Mouse (Mus musculus) midbrain, embryonic 13.5 days (tissue): Measurements from ENCODE around the gene Tcf7. TPM values are rescaled to one million over a fixed set of nuclear protein-coding genes. Genes with fewer than 3 reads are reported as not detected.
"Not testable (repeated sequence)": the region's sequence is repeated elsewhere in the genome, so short reads cannot be mapped to it uniquely, and the experiment has no call there.

Experiments
- ATAC-seq: fragments of 200-750 bp; cut with Nextera tagmentation; 2 replicates; pipeline ENCODE4 v1.8.0; 2017; ENCODE audit warnings: mild to moderate bottlenecking, moderate TSS enrichment, moderate library complexity
- H3K27ac ChIP-seq: fragments of 300-500 bp; sonication (generic); 2 replicates; pipeline ENCODE4 v1.5.1; 2015; ENCODE audit warnings: inconsistent platforms, mild to moderate bottlenecking, moderate library complexity
- H3K27me3 ChIP-seq: fragments of 300-500 bp; sonication (generic); 2 replicates; pipeline ENCODE4 v1.6.1; 2015; ENCODE audit warnings: mild to moderate bottlenecking, inconsistent platforms
- H3K36me3 ChIP-seq: fragments of 300-500 bp; sonication (generic); 2 replicates; pipeline ENCODE4 v1.6.1; 2015; ENCODE audit warnings: mild to moderate bottlenecking, inconsistent platforms
- H3K4me1 ChIP-seq: fragments of 300-500 bp; sonication (generic); replicated peaks from 2 replicates; pipeline ENCODE4 v1.6.1; 2015; ENCODE audit warnings: inconsistent platforms
- H3K4me2 ChIP-seq: fragments of 300-500 bp; sonication (generic); replicated peaks from 2 replicates; pipeline ENCODE4 v1.6.1; 2015; ENCODE audit warnings: moderate library complexity, mild to moderate bottlenecking, inconsistent platforms
- H3K4me3 ChIP-seq: fragments of 300-500 bp; sonication (generic); replicated peaks from 2 replicates; pipeline ENCODE4 v1.5.1; 2015; ENCODE audit warnings: mild to moderate bottlenecking, inconsistent platforms
- H3K9ac ChIP-seq: fragments of 300-500 bp; sonication (generic); replicated peaks from 2 replicates; pipeline ENCODE4 v1.6.1; 2015; ENCODE audit warnings: mild to moderate bottlenecking, inconsistent platforms
- H3K9me3 ChIP-seq: fragments of 300-500 bp; sonication (generic); 2 replicates; pipeline ENCODE4 v1.6.1; 2016; ENCODE audit warnings: mild to moderate bottlenecking, inconsistent platforms
- WGBS: fragments of 180-500 bp; shearing (Covaris S2); methylation state at CpG from one replicate; pipeline ENCODE4 v1.1.7; 2015; 5-methylcytosine and 5-hydroxymethylcytosine counted together
- polyA plus RNA-seq: library from polyadenylated mRNA; unstranded; fragments of >200 nt; fragmentation: Nextera tagmentation; extraction: Ambion mirVana; gene quantifications from 2 replicates; pipeline ENCODE4 v1.2.1, GENCODE M21; 2015

Tcf7 gene
- polyA plus RNA-seq, 1 experiment from 2014 or later: 4.2 TPM

DNA sequence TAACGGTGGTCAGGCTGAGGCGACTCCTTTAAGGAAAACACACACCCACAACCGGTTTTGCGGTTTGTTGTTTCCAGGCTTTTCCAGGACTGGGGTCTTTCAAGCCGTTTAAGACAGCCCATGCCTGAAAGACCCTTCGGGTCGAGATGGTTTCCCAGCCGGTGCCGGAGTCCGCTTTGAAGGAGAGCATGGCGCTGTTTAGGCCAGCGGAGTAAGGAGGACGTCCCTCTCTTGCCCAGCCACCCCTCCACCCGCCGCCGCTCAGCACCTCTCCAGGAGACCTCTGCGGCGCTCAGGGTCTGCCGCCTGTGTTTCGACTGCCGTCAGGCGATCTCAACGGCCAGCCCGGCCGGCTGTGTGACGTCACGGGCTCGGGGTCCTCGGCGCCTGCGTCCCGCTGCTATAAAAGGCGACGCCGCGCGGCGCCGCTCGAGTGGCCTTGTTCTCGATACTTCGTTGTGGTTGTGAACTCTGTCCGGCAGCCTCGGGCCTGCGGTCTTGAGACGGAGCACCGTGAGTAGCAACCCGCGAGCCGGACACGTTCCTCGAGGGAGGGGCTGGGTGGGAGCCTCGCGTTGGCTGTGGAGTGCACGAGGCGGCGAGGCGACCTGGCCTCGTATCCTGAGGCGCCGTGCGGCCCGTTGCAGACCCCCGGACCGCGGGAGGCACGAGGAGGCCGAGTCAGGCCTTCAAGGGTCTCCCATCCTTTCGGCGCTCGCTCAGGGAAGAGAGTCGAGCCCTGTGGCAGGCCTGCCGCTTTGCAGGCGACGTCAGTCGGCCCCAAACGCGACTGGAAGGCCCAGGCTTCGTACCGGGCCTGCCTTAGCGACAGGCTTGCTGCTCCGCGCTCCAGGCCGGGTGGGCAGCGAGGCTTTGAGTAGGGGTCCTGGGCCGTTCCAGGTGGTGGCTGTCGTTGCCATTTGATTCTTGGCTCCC lies 50.9 kb downstream of the Tcf7 start, which contains the start of gene Skp1a:
Skp1a (plus strand) TSS at position 390 of the 936 bp plus-strand sequence.
- Histone ChIP-seq H3K27ac (peak within 1 kb of the TSS; percentile 99), H3K9ac (peak within 1 kb of the TSS; percentile 99), H3K4me1 (peaks cover 31% of the 10 kb centered on the region), H3K4me3 (peak within 1 kb of the TSS; percentile 91), H3K9me3 (no peaks in the 10 kb centered on the region), H3K27me3 (no peaks in the 10 kb centered on the region), H3K36me3 (peaks cover 6% of the 10 kb centered on the region; the same call in 1 of the 2 replicates), H3K4me2 (peak within 1 kb of the TSS; percentile 80)
- under 1% methylated on average over 87 of the region's 87 CpGs for WGBS
- peak; percentile 92 for ATAC-seq

- Histone ChIP-seq H3K4me3 (peak overlapping the region; percentile 91), H3K27me3 (no peaks in the 10 kb centered on the region), H3K4me2 (peak overlapping the region; percentile 80), H3K27ac (no peak overlapping the region), H3K4me1 (peaks cover 31% of the 10 kb centered on the region), H3K9me3 (no peaks in the 10 kb centered on the region), H3K9ac (peak overlapping the region; percentile 99), H3K36me3 (peaks cover 1% of the 10 kb centered on the region; the same call in 1 of the 2 replicates)
- WGBS: 59% methylated on average over 5 of the region's 5 CpGs
- ATAC-seq: no peak
These were observed 52.1 kb downstream of the Tcf7 start for GRCm38 (mm10) chr11:52230694-52231093.

- no peak overlapping the region for H3K27ac ChIP-seq
- ATAC-seq: no peak
- no peak overlapping the region for H3K9ac ChIP-seq
- peaks cover 21% of the 10 kb centered on the region for H3K4me1 ChIP-seq
- WGBS: 83% methylated on average over 7 of the region's 7 CpGs
- no peaks in the 10 kb centered on the region for H3K9me3 ChIP-seq
- peaks cover 9% of the 10 kb centered on the region for H3K27me3 ChIP-seq
- no peak overlapping the region for H3K4me3 ChIP-seq
- H3K36me3 ChIP-seq: no peaks in the 10 kb centered on the region
- H3K4me2 ChIP-seq: no peak overlapping the region
These were observed 53.9 kb downstream of the Tcf7 start for GRCm38 (mm10) chr11:52228722-52229448.

DNA sequence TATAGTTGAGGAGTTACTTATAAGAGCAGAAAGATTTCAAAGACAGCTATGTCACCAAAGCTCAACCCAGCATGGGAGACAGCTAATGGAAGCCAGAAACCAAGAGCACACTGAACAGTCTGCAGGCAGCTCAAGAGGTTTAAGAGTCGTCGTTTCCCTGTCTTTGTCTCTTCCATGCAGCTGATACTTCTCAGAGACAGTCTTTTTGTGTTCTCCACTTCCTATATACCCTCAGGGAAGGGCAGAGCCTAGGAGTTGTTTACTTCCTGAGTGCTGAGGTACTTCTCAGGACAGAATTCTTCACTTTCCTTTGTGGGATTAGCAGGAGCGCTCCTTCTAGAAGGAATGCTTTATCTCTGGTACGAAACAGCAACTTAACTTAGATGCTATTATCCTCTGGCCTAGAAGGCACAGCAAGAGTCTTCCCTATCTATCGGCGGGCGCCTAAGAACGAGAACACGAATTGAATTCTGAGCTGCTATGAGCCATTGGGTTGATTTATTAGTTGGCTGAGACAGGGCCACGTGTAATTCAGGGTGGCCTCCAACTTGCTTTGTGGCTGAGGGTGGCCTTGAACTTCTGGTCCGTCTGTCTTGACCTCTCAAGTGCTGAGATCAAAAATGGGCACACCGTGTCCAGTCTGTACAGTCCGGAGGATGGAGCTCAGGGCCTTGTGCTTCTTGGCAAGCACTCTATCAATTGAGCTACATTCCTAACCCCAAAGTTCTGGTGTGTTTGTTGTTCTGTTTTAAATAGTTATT lies 55.2 kb downstream of the Tcf7 start:
- H3K9ac ChIP-seq: no peak overlapping the region

GRCm38 (mm10) chr11:52227053-52227452 lies 55.8 kb downstream of the Tcf7 start:
- H3K4me2 ChIP-seq: no peak overlapping the region
- H3K27me3 ChIP-seq: peaks cover 11% of the 10 kb centered on the region
- no peak overlapping the region for H3K27ac ChIP-seq
- peaks cover 8% of the 10 kb centered on the region for H3K4me1 ChIP-seq
- ATAC-seq: no peak
- no peak overlapping the region for H3K9ac ChIP-seq
- H3K36me3 ChIP-seq: no peaks in the 10 kb centered on the region
- H3K4me3 ChIP-seq: no peak overlapping the region
- no peaks in the 10 kb centered on the region for H3K9me3 ChIP-seq
- WGBS: 79% methylated on average over 3 of the region's 3 CpGs

More for the DNA sequence above, 55.2 kb downstream of the Tcf7 start:
- ATAC-seq: no peak
- H3K27me3 ChIP-seq: peaks cover 11% of the 10 kb centered on the region
- peaks cover 8% of the 10 kb centered on the region for H3K4me1 ChIP-seq
- WGBS: 77% methylated on average over 13 of the region's 13 CpGs
- H3K27ac ChIP-seq: no peak overlapping the region
- H3K4me3 ChIP-seq: no peak overlapping the region
- H3K36me3 ChIP-seq: no peaks in the 10 kb centered on the region
- no peak overlapping the region for H3K4me2 ChIP-seq
- H3K9me3 ChIP-seq: no peaks in the 10 kb centered on the region

DNA sequence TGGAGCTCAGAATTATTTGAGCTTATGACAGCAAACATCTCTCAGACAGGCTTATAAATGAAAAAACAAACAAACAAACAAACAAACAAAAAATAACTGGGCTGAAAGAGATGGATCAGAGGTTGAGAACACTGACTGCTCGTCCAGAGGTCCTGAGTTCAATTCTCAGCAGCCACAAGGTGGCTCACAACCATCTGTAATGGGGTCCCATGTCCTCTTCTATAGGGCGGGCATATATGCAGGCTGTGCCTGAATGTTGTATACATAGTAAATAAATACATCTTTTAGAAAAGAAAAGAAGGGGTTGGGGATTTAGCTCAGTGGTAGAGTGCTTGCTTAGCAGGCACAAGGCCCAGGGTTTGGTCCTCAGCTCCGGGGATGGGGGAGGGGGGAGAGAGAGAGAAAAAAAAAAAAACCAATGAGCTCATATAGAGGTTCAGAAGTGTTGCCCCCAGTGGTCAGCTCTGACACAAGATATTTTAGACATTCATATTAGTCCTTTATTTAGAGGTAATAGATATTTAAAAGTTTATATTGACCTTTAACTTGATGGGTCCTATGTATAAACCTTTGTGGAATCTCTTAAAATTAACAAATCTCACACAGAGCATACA lies 56.7 kb downstream of the Tcf7 start:
- ATAC-seq: no peak
- H3K36me3 ChIP-seq: no peaks in the 10 kb centered on the region
- H3K9ac ChIP-seq: no peak overlapping the region
- no peak overlapping the region for H3K4me3 ChIP-seq
- no peaks in the 10 kb centered on the region for H3K9me3 ChIP-seq
- peaks cover 7% of the 10 kb centered on the region for H3K4me1 ChIP-seq
- 68% methylated on average over 3 of the region's 3 CpGs for WGBS
- peaks cover 11% of the 10 kb centered on the region for H3K27me3 ChIP-seq
- no peak overlapping the region for H3K27ac ChIP-seq
- no peak overlapping the region for H3K4me2 ChIP-seq

GRCm38 (mm10) chr11:52223968-52224682 lies 58.7 kb downstream of the Tcf7 start:
- H3K4me2 ChIP-seq: 0 out of 2 replicates have a peak overlapping the region, but pooled peaks have one; percentile 11
- H3K9ac ChIP-seq: no peak overlapping the region
- peaks cover 2% of the 10 kb centered on the region; the same call in 1 of the 2 replicates for H3K4me1 ChIP-seq
- H3K36me3 ChIP-seq: no peaks in the 10 kb centered on the region
- peaks cover 11% of the 10 kb centered on the region for H3K27me3 ChIP-seq
- no peak overlapping the region for H3K4me3 ChIP-seq
- 23% methylated on average over 19 of the region's 19 CpGs for WGBS
- no peak overlapping the region for H3K27ac ChIP-seq
- no peak for ATAC-seq
- H3K9me3 ChIP-seq: no peaks in the 10 kb centered on the region

GRCm38 (mm10) chr11:52222891-52223290 lies 59.9 kb downstream of the Tcf7 start:
- no peak overlapping the region for H3K27ac ChIP-seq
- no peak overlapping the region for H3K9ac ChIP-seq
- no peak overlapping the region for H3K4me2 ChIP-seq
- WGBS: 77% methylated on average over 6 of the region's 6 CpGs
- no peak for ATAC-seq
- no peak overlapping the region for H3K4me3 ChIP-seq
- peaks cover 11% of the 10 kb centered on the region for H3K27me3 ChIP-seq
- peaks cover 2% of the 10 kb centered on the region; the same call in 1 of the 2 replicates for H3K4me1 ChIP-seq
- H3K9me3 ChIP-seq: no peaks in the 10 kb centered on the region
- H3K36me3 ChIP-seq: no peaks in the 10 kb centered on the region

DNA sequence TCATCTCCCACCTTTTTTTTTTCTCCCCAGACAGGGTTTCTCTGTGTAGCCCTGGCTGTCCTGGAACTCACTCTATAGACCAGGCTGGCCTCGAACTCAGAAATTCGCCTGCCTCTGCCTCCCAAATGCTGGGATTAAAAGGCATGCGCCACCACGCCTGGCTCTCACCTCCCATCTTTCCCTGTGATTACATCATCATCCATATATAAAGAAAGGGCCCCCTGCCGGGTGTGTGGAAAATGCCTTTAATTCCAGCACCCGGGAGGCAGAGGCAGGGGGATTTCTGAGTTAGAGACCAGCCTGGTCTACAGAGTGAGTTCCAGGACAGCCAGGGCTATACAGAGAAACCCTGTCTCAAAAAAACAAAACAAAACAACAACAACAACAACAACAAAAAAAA lies 60.9 kb downstream of the Tcf7 start:
- not testable (repeated sequence) for H3K4me2 ChIP-seq, H3K27ac ChIP-seq, H3K36me3 ChIP-seq, H3K9ac ChIP-seq, ATAC-seq, H3K4me3 ChIP-seq, H3K9me3 ChIP-seq, H3K4me1 ChIP-seq
- H3K27me3 ChIP-seq: peaks cover 11% of the 10 kb centered on the region
- 89% methylated on average over 6 of the region's 6 CpGs for WGBS

DNA sequence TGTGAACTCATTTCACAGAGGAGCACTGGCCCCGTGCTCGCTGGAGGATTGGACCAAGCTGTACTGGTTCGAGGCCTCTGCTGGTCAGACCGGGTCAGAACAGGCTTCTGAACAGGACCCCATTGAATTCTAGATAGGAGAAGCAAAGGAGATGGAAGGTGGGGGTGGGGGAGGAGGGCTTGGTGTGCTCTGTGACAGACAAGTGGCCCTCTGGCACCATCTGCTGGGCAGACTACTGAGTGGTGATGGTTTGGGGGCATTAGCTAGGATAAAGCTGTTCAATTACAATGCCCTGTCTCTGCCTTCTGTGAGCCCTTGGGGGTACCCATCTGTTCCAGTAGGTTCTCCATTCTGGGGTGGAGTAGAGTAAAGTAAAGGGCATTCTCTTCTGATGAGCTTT lies 62.5 kb downstream of the Tcf7 start:
- WGBS: 6% methylated on average over 4 of the region's 4 CpGs
- H3K36me3 ChIP-seq: no peaks in the 10 kb centered on the region

DNA sequence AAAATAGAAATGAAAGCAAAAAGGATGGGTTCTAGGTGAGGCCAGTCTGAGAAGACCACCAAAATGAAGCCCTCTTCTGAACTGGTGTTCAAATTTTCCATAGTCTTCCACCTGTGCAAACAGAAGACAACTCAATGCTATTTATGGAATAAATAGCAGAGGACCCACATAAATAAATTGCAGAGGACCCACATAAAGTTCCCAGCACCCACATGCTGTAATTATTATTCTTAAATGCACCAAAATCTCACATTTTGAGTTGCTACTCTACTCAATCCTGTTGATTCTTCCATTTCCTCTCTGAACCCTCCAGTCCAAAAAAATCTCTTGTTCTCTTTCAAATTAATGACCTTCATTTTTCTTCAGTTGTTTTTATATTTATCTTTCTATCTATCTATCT lies 68.9 kb downstream of the Tcf7 start, which contains the start of gene Olfr1371:
Olfr1371 (minus strand) TSS at position 101 of the 400 bp plus-strand sequence.
- Histone ChIP-seq H3K27ac (no peak within 1 kb of the TSS), H3K9me3 (no peaks in the 10 kb centered on the region), H3K4me2 (no peak within 1 kb of the TSS), H3K27me3 (no peaks in the 10 kb centered on the region), H3K36me3 (no peaks in the 10 kb centered on the region), H3K9ac (no peak within 1 kb of the TSS), H3K4me1 (no peaks in the 10 kb centered on the region), H3K4me3 (no peak within 1 kb of the TSS)
- no peak for ATAC-seq

More for the DNA sequence above, 62.5 kb downstream of the Tcf7 start:
- Histone ChIP-seq H3K4me3 (no peak overlapping the region), H3K27ac (no peak overlapping the region), H3K4me2 (0 out of 2 replicates have a peak overlapping the region, but pooled peaks have one; percentile 19), H3K27me3 (peaks cover 11% of the 10 kb centered on the region), H3K9me3 (no peaks in the 10 kb centered on the region), H3K4me1 (peaks cover 2% of the 10 kb centered on the region; the same call in 1 of the 2 replicates), H3K9ac (no peak overlapping the region)
- ATAC-seq: peak; percentile 87
